Mouse (Mus musculus): ENCODE results near the gene Flot2. TPM values are rescaled to one million over a fixed set of nuclear protein-coding genes. Genes with fewer than 3 reads are reported as not detected.
"Not testable (repeated sequence)": the region's sequence is repeated elsewhere in the genome, so short reads cannot be mapped to it uniquely, and the experiment has no call there.

The Flot2 gene
- total RNA-seq (2021), result 10 to 100 TPM; 74.4 to 81.6 TPM

GRCm38 (mm10) chr11:78037831-78038752 is at the start of gene Flot2:
Gene Flot2, plus strand, starts transcription at chr11:78037931.
- peak; percentile 29 to 43 for DNase-seq (ENCODE audit: extremely low spot score in 1 of 2, low spot score in 1 of 2)

DNA sequence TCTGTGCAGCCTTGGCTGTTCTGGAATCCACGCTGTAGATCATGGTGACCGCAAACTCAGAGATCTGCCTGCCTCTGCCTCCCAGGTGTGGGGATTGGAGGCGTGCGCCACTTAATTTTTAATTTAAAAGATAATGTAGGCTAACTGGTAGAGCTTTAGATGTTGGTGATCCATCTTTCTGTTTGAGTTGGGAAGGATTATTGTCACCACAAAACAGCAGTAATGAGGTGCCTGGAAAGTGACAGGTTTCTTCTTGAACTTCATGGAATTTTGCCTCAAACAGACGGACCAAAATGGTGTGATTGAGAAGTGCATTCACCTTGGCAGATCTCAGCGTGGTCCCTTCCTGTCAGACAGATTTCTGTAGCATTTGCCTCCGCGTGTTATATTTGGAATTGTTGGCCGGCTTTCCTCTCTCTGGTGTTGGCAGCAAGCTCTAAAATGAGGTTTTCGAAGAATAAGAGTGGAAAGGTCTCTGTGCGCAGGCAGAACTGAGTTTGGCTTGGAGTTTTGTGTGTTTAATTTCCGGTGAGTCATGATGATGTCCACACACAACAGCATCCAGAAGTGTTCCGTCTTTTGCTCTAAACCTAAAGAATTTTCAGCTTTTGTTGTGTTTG is 48.5 kb upstream of the Flot2 start:
- DNase-seq (ENCODE audit: extremely low spot score in 1 of 2, low spot score in 1 of 2), result no peak

- DNase-seq (ENCODE audit: extremely low spot score in 1 of 2, low spot score in 1 of 2), result no peak
Observed at GRCm38 (mm10) chr11:77995556-77995955, 42.2 kb upstream of the Flot2 start.

GRCm38 (mm10) chr11:78006446-78006845 is 31.3 kb upstream of the Flot2 start:
- no peak for DNase-seq (ENCODE audit: extremely low spot score in 1 of 2, low spot score in 1 of 2)

DNA sequence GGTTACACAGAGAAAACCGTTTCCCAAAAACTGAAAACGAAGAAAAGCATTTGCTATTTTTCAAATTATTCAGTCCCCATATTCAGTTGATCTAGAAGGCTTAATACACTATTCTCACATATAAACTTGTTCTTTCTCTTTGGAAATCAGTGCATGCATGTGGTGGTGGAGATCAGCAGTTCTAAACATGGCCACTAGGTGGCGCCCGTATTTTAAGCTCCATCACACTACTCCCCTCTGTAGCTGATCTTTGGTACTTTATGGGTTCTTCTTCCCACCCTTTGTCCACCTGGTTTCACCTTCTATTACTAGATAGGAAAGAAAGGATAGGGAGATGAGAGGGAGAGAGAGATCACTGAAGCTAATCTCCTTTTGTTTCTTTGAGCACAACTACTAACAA is 18.1 kb upstream of the Flot2 start:
- DNase-seq (ENCODE audit: extremely low spot score in 1 of 2, low spot score in 1 of 2), result peak; percentile 62 to 88

DNA sequence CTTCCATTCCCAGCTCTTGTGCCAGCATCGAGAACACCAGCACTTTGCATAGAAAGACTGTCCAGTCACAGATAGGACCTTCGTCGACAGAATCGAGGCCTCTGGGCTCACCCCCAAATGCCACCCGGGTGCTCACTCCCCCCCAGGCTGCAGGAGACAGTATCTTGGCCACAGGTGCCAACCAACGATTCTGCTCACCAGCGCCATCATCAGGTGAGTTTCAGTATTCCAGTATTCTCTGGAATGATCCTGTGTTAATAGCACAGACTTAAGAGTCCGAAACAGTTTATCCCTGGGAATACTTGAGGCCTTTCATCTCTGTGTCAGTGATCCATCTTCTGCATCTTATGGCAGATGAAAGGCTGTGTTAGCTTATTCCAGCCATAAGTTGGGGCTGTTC is 14.1 kb upstream of the Flot2 start:
- no peak for DNase-seq (ENCODE audit: extremely low spot score in 1 of 2, low spot score in 1 of 2)

- DNase-seq (ENCODE audit: extremely low spot score in 1 of 2, low spot score in 1 of 2), result no peak
Observed at GRCm38 (mm10) chr11:78029240-78029639, 8.5 kb upstream of the Flot2 start.

DNA sequence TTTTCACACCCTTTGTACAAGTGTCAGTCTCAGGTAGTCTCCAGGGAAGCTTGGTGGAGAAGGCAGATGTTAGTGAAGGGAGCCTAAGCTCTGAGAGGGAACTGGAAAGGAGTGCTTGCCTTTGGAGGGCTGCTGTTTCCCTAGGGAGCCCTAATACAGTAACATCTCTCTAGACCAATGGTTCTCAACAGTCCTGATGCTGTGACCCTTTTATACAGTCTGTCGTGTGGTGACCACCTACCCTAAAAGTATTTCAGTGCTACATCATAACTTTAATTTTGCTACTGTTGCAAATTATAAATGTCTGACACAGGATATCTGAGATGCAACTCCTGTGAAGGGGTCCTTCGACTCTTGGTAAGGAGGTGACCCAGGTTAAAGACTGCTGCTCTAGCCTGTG is 7.1 kb upstream of the Flot2 start:
- DNase-seq (ENCODE audit: extremely low spot score in 1 of 2, low spot score in 1 of 2), result no peak

- no peak for DNase-seq (ENCODE audit: extremely low spot score in 1 of 2, low spot score in 1 of 2)
Observed at GRCm38 (mm10) chr11:78031389-78031788, 6.3 kb upstream of the Flot2 start.

- DNase-seq (ENCODE audit: extremely low spot score in 1 of 2, low spot score in 1 of 2), result peak; percentile 81 to 83
Observed at GRCm38 (mm10) chr11:78031947-78032808, 5.6 kb upstream of the Flot2 start, which contains the start of gene Dhrs13. Gene Dhrs13, plus strand, starts transcription at chr11:78032280.

DNA sequence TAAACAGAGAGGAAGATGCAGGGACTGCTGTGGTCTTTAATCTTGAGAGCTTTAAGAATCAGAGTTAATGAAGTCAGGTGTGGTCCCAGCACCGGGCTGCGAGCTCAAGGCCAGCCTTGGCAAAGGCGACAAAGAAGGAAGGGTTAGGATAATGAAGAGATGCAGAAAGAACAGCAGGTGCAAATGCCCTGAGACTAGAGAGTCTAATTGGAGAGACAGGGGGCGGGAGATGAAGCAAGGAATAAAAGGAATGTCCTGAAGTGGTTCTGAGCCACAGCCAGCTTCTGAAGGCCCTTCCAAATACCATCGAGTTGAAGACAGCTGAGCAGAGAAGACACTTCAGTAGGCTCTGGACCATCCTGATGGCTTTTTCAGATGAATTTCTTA is 4.9 kb upstream of the Flot2 start:
- no peak for DNase-seq (ENCODE audit: extremely low spot score in 1 of 2, low spot score in 1 of 2)

DNA sequence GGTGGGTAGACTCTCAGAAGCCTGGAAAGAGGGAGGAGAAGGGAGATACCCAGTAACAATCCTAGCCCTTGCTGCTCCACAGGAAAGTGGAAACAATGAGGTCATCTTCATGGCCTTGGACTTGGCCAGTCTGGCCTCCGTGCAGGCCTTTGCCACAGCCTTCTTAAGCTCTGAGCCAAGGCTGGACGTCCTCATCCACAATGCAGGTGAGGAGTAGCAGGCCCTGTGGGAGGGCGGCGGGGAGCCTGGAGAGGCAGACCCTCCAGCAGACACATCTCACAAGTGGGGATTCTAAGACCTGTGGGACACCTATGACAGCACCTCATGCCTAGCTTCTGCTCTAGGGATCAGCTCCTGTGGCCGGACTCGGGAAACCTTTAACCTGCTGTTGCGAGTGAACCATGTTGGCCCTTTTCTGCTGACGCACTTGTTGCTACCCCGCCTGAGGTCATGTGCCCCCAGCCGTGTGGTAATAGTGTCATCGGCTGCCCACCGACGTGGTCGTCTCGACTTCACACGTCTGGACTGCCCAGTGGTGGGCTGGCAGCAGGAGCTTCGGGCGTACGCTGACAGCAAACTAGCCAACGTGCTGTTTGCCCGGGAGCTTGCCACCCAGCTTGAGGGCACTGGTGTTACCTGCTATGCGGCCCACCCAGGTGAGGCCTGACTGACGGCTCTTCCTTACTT is 3.7 kb upstream of the Flot2 start:
- DNase-seq (ENCODE audit: extremely low spot score in 1 of 2, low spot score in 1 of 2), result no peak

GRCm38 (mm10) chr11:78036791-78037190 is 940 bp upstream of the Flot2 start:
- DNase-seq (ENCODE audit: extremely low spot score in 1 of 2, low spot score in 1 of 2), result no peak

DNA sequence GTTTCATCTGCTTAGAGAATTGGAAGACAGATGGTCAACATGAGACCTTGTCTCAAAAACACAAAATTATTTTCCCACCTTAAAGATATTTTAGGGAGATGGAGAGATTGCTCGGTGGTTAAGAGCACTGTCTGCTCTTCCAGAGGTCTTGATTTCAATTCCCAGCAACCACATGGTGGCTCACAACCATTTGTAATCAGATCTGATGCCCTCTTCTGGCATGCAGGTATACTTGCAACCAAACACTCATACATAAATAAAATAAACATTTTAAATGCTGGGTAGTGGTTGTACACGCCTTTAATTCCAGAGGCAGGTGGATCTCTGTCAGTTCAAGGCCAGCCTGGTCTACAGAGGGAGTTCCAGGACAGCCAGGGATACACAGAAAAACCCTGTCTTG is 3.1 kb downstream of the Flot2 start:
- no peak for DNase-seq (ENCODE audit: extremely low spot score in 1 of 2, low spot score in 1 of 2)

- DNase-seq (ENCODE audit: extremely low spot score in 1 of 2, low spot score in 1 of 2), result not testable (repeated sequence)
Observed at GRCm38 (mm10) chr11:78042290-78042870, 4.6 kb downstream of the Flot2 start.

DNA sequence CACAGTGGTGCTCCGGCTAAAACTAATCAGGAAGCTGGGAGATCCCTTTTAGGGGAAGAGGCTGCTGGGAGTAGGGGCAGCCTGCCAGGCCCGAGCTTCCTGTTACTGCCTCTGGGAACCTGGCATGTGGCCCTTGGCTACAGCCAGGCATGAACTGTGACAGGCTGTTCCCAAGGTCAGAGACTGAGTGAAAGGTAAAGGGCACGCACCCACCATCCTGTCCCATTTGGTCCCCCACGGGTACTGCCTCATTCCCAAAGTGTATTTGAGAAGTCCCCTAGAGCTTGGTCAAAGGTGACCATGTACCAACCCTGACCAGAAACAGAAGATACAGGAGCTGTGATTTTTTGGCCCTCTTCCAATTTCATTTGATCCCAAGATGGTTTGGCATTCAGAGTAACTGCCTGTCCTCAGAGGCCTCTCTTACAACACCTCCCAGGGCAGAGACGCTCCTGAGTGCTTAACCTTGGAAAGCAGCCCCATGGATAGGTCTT is 7.1 kb downstream of the Flot2 start:
- DNase-seq (ENCODE audit: extremely low spot score in 1 of 2, low spot score in 1 of 2), result peak in 1 of 2 experiments; percentile 33

DNA sequence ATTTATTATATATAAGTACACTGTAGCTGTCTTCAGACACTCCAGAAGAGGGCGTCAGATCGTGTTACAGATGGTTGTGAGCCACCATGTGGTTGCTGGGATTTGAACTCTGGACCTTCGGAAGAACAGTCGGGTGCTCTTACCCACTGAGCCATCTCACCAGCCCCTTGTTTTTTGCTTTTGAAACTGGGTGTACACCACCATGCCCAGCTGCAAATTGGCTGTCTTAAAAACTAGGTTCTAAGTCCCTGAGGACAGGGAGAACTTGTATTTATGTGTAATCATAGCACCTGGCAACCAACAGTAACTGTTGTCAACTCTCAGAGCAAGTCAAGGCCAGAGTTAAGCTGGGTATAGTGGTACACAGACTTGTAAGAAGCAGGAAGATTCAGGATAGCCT is 10.9 kb downstream of the Flot2 start:
- DNase-seq (ENCODE audit: extremely low spot score in 1 of 2, low spot score in 1 of 2), result not testable (repeated sequence)

GRCm38 (mm10) chr11:78053078-78053477 is 15.3 kb downstream of the Flot2 start:
- DNase-seq (ENCODE audit: extremely low spot score in 1 of 2, low spot score in 1 of 2), result no peak

- DNase-seq (ENCODE audit: extremely low spot score in 1 of 2, low spot score in 1 of 2), result no peak
Observed at GRCm38 (mm10) chr11:78056946-78057345, 19.2 kb downstream of the Flot2 start.
